Mouse (Mus musculus) myocyte (in vitro differentiated cells): ENCODE measurements at regions not wholly inside any gene's neighbourhood (a gene's known extent, or its start where the extent isn't known, plus 50 kb on each side); places are given as distances from the start of the nearest gene placed in this dataset.

ENCODE experiments used
- CEBPB ChIP-seq: IDR thresholded peaks from 2 replicates; pipeline ENCODE4 v1.6.1; 2011; ENCODE audit warnings: mild to moderate bottlenecking, moderate library complexity; ENCODE audit not compliant: poor library complexity, insufficient read depth, severe bottlenecking
- E2F4 ChIP-seq: IDR thresholded peaks from one replicate; pipeline ENCODE4 v1.6.1; 2011; ENCODE audit warnings: mild to moderate bottlenecking, control low read depth, moderate library complexity; ENCODE audit not compliant: insufficient read depth
- MAX ChIP-seq: IDR thresholded peaks from one replicate; pipeline ENCODE4 v1.6.1; 2011; ENCODE audit warnings: low read depth, mild to moderate bottlenecking, control low read depth
- MYOD1 ChIP-seq, 3 experiments: IDR thresholded peaks; one replicate each; pipeline ENCODE4 v1.6.1; 2011; ENCODE audit warnings: control low read depth in 2 of 3, low read depth in 2 of 3, mild to moderate bottlenecking in 2 of 3, moderate library complexity in 1 of 3; ENCODE audit not compliant: insufficient read length in 2 of 3, control insufficient read depth in 1 of 3
- MYOG ChIP-seq, 3 experiments: IDR thresholded peaks; one replicate each; pipeline ENCODE4 v1.6.1; 2011; ENCODE audit warnings: control low read depth in 2 of 3, low read depth in 2 of 3, mild to moderate bottlenecking in 2 of 3; ENCODE audit not compliant: insufficient read length in 2 of 3, control insufficient read depth in 1 of 3, insufficient read depth in 1 of 3
- POLR2A ChIP-seq: IDR thresholded peaks from one replicate; pipeline ENCODE4 v1.6.1; 2011; ENCODE audit warnings: low read depth, mild to moderate bottlenecking, control low read depth, moderate library complexity; ENCODE audit not compliant: insufficient read length
- POLR2AphosphoS2 ChIP-seq: IDR thresholded peaks from one replicate; pipeline ENCODE4 v1.6.1; 2011; ENCODE audit warnings: low read depth, control low read depth; ENCODE audit not compliant: insufficient read length
- REST ChIP-seq: IDR thresholded peaks from one replicate; pipeline ENCODE4 v1.6.1; 2011; ENCODE audit warnings: mild to moderate bottlenecking, control low read depth, moderate library complexity; ENCODE audit not compliant: insufficient read depth, insufficient read length
- TCF12 ChIP-seq: IDR thresholded peaks from one replicate; pipeline ENCODE4 v1.6.1; 2011; ENCODE audit warnings: mild to moderate bottlenecking, control low read depth; ENCODE audit not compliant: poor library complexity, insufficient read depth, severe bottlenecking
- TCF3 ChIP-seq: IDR thresholded peaks from one replicate; pipeline ENCODE4 v1.6.1; 2011; ENCODE audit warnings: low read depth, control low read depth; ENCODE audit not compliant: insufficient read length
- USF1 ChIP-seq: IDR thresholded peaks from one replicate; pipeline ENCODE4 v1.6.1; 2011; ENCODE audit warnings: low read depth, mild to moderate bottlenecking, control low read depth, moderate library complexity

DNA sequence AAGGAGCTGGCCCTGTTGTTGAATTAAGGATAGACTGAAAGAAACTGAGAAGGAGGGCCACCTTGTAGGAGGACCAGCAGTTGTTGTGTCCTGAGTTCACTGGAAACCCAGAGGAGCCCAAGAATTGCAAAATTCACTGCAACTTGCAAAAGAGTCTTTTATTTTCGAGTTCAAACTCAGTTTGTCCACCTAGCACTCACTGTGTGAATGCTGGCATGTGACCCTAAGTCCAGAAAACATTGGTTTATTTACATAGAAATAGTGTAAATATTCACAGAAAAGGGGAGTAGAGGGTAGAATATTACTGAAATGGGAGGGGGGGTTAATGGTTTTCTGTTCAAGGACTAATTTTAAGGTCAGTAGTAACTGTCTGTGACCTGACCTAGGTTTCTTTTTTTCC, 394.7 kb downstream of the 4933405O20Rik start:
- TF ChIP-seq E2F4 (no peak), POLR2AphosphoS2 (no peak), POLR2A (no peak), MYOG (IDR thresholded peaks at IDR 0.05; ENCODE audit: control insufficient read depth in 1 of 3, insufficient read depth in 1 of 3, insufficient read length in 2 of 3, low read depth in 2 of 3) (no peak), TCF12 (no peak), MYOD1 (IDR thresholded peaks at IDR 0.05; ENCODE audit: control insufficient read depth in 1 of 3, insufficient read length in 2 of 3, low read depth in 2 of 3) (no peak), CEBPB (no peak), TCF3 (no peak), MAX (no peak), USF1 (no peak), REST (no peak)
